Mouse (Mus musculus): ENCODE measurements around the gene D230025D16Rik. TPM values are rescaled to one million over a fixed set of nuclear protein-coding genes. Genes with fewer than 3 reads are reported as not detected.
A peak's percentile ranks its signal among the peaks of the same experiment; 100 is the strongest.

The D230025D16Rik gene
- polyA plus RNA-seq, 1 experiment from 2014 or later = 20.8 TPM

GRCm38 (mm10) chr8:105207675-105208273 is 17.2 kb upstream of the D230025D16Rik start:
- Histone ChIP-seq H3K4me1 (ENCODE audit: control insufficient read depth, insufficient read depth, low read length) (0 out of 2 replicates have a peak, but pooled peaks cover 2% of the 10 kb centered on the region), H3K9ac (ENCODE audit: low read length) (no peak overlapping the region), H3K4me3 (ENCODE audit: low read length) (no peak overlapping the region), H3K27me3 (ENCODE audit: control insufficient read depth, insufficient read depth, low read length) (no peaks in the 10 kb centered on the region), H3K36me3 (ENCODE audit: control insufficient read depth, insufficient read depth) (peaks cover 9% of the 10 kb centered on the region; the same call in 1 of the 2 replicates), H3K4me2 (ENCODE audit: low read depth, low read length) (no peak overlapping the region), H3K9me3 (replicated peaks; ENCODE audit: control insufficient read depth, low read length) (no peaks in the 10 kb centered on the region), H3K27ac (ENCODE audit: low read length) (no peak overlapping the region)
- 84% methylated on average over 2 of the region's 2 CpGs for WGBS
- ATAC-seq (replicated peaks; ENCODE audit: extremely low read depth, insufficient read depth, low FRiP score) = no peak

GRCm38 (mm10) chr8:105209153-105210110 is 15.5 kb upstream of the D230025D16Rik start:
- WGBS = 60% methylated on average over 1 of the region's 1 CpGs
- no peak overlapping the region for H3K4me3 ChIP-seq (ENCODE audit: low read length)
- no peak overlapping the region for H3K27ac ChIP-seq (ENCODE audit: low read length)
- no peaks in the 10 kb centered on the region for H3K9me3 ChIP-seq (replicated peaks; ENCODE audit: control insufficient read depth, low read length)
- H3K4me2 ChIP-seq (ENCODE audit: low read depth, low read length) = no peak overlapping the region
- no peak for ATAC-seq (replicated peaks; ENCODE audit: extremely low read depth, insufficient read depth, low FRiP score)
- no peak overlapping the region for H3K9ac ChIP-seq (ENCODE audit: low read length)
- H3K36me3 ChIP-seq (ENCODE audit: control insufficient read depth, insufficient read depth) = peaks cover 2% of the 10 kb centered on the region; the same call in 1 of the 2 replicates
- H3K27me3 ChIP-seq (ENCODE audit: control insufficient read depth, insufficient read depth, low read length) = no peaks in the 10 kb centered on the region
- H3K4me1 ChIP-seq (ENCODE audit: control insufficient read depth, insufficient read depth, low read length) = 0 out of 2 replicates have a peak, but pooled peaks cover 2% of the 10 kb centered on the region

- Histone ChIP-seq H3K9ac (ENCODE audit: low read length) (no peak overlapping the region), H3K27me3 (ENCODE audit: control insufficient read depth, insufficient read depth, low read length) (no peaks in the 10 kb centered on the region), H3K27ac (ENCODE audit: low read length) (no peak overlapping the region), H3K36me3 (ENCODE audit: control insufficient read depth, insufficient read depth) (peaks cover 8% of the 10 kb centered on the region; the same call in 1 of the 2 replicates), H3K4me2 (ENCODE audit: low read depth, low read length) (no peak overlapping the region), H3K4me3 (ENCODE audit: low read length) (no peak overlapping the region), H3K4me1 (ENCODE audit: control insufficient read depth, insufficient read depth, low read length) (0 out of 2 replicates have a peak, but pooled peaks cover 2% of the 10 kb centered on the region), H3K9me3 (replicated peaks; ENCODE audit: control insufficient read depth, low read length) (no peaks in the 10 kb centered on the region)
- ATAC-seq (replicated peaks; ENCODE audit: extremely low read depth, insufficient read depth, low FRiP score) = no peak
- 86% methylated on average over 5 of the region's 5 CpGs for WGBS
These were observed 10.8 kb upstream of the D230025D16Rik start for GRCm38 (mm10) chr8:105214104-105214503.

- H3K27me3 ChIP-seq (ENCODE audit: control insufficient read depth, insufficient read depth, low read length) = no peaks in the 10 kb centered on the region
- H3K4me2 ChIP-seq (ENCODE audit: low read depth, low read length) = no peak overlapping the region
- no peaks in the 10 kb centered on the region for H3K4me1 ChIP-seq (ENCODE audit: control insufficient read depth, insufficient read depth, low read length)
- 77% methylated on average over 5 of the region's 5 CpGs for WGBS
- no peak for ATAC-seq (replicated peaks; ENCODE audit: extremely low read depth, insufficient read depth, low FRiP score)
- H3K9ac ChIP-seq (ENCODE audit: low read length) = no peak overlapping the region
- no peaks in the 10 kb centered on the region for H3K9me3 ChIP-seq (replicated peaks; ENCODE audit: control insufficient read depth, low read length)
- peaks cover 6% of the 10 kb centered on the region; the same call in 1 of the 2 replicates for H3K36me3 ChIP-seq (ENCODE audit: control insufficient read depth, insufficient read depth)
- H3K4me3 ChIP-seq (ENCODE audit: low read length) = no peak overlapping the region
- no peak overlapping the region for H3K27ac ChIP-seq (ENCODE audit: low read length)
These were observed 6.9 kb upstream of the D230025D16Rik start for GRCm38 (mm10) chr8:105217926-105218522.

GRCm38 (mm10) chr8:105223850-105224249 is 1.1 kb upstream of the D230025D16Rik start:
- no peak overlapping the region for H3K9ac ChIP-seq (ENCODE audit: low read length)
- H3K4me1 ChIP-seq (ENCODE audit: control insufficient read depth, insufficient read depth, low read length) = peaks cover 13% of the 10 kb centered on the region
- no peak for ATAC-seq (replicated peaks; ENCODE audit: extremely low read depth, insufficient read depth, low FRiP score)
- no peaks in the 10 kb centered on the region for H3K36me3 ChIP-seq (ENCODE audit: control insufficient read depth, insufficient read depth)
- no peak overlapping the region for H3K4me2 ChIP-seq (ENCODE audit: low read depth, low read length)
- peak overlapping the region; percentile 92; the same call in 1 of the 2 replicates for H3K27ac ChIP-seq (ENCODE audit: low read length)
- no peaks in the 10 kb centered on the region for H3K9me3 ChIP-seq (replicated peaks; ENCODE audit: control insufficient read depth, low read length)
- H3K27me3 ChIP-seq (ENCODE audit: control insufficient read depth, insufficient read depth, low read length) = no peaks in the 10 kb centered on the region
- H3K4me3 ChIP-seq (ENCODE audit: low read length) = no peak overlapping the region
- 67% methylated on average over 7 of the region's 7 CpGs for WGBS

GRCm38 (mm10) chr8:105225272-105225593 is 288 bp downstream of the D230025D16Rik start:
- H3K9me3 ChIP-seq (replicated peaks; ENCODE audit: control insufficient read depth, low read length) = no peaks in the 10 kb centered on the region

DNA sequence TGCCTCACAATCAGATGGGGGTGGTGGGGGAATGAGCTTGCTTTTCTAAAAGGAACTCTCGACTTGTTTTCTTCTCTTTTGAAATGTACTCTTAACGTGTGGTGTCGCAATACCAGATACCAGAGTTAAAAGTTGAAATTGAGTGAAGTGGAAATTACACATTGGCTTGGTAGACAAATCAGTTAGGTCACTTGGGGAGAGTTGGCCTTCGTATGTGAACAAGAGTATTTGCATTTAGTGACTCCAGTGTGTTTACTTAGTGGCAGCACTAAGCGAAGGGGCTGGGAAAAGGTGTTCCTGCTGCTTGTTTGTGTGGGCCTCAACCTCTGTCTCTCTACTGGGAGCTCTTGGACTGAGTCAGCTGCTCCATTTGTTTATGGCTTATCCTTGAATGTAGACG is 972 bp downstream of the D230025D16Rik start:
- Histone ChIP-seq H3K4me2 (ENCODE audit: low read depth, low read length) (peak overlapping the region; percentile 88), H3K9ac (ENCODE audit: low read length) (peak overlapping the region; percentile 83), H3K27me3 (ENCODE audit: control insufficient read depth, insufficient read depth, low read length) (no peaks in the 10 kb centered on the region), H3K36me3 (ENCODE audit: control insufficient read depth, insufficient read depth) (no peaks in the 10 kb centered on the region), H3K9me3 (replicated peaks; ENCODE audit: control insufficient read depth, low read length) (no peaks in the 10 kb centered on the region), H3K27ac (ENCODE audit: low read length) (no peak overlapping the region), H3K4me3 (ENCODE audit: low read length) (peak overlapping the region; percentile 79), H3K4me1 (ENCODE audit: control insufficient read depth, insufficient read depth, low read length) (peaks cover 13% of the 10 kb centered on the region)
- no peak for ATAC-seq (replicated peaks; ENCODE audit: extremely low read depth, insufficient read depth, low FRiP score)
- 17% methylated on average over 6 of the region's 6 CpGs for WGBS

More at GRCm38 (mm10) chr8:105225272-105225593, 288 bp downstream of the D230025D16Rik start:
- Histone ChIP-seq H3K9ac (ENCODE audit: low read length) (peak overlapping the region; percentile 83), H3K27ac (ENCODE audit: low read length) (peak overlapping the region; percentile 74), H3K4me2 (ENCODE audit: low read depth, low read length) (peak overlapping the region; percentile 88), H3K36me3 (ENCODE audit: control insufficient read depth, insufficient read depth) (no peaks in the 10 kb centered on the region), H3K27me3 (ENCODE audit: control insufficient read depth, insufficient read depth, low read length) (no peaks in the 10 kb centered on the region), H3K4me3 (ENCODE audit: low read length) (peak overlapping the region; percentile 79), H3K4me1 (ENCODE audit: control insufficient read depth, insufficient read depth, low read length) (peaks cover 13% of the 10 kb centered on the region)
- under 1% methylated on average over 27 of the region's 27 CpGs for WGBS
- ATAC-seq (replicated peaks; ENCODE audit: extremely low read depth, insufficient read depth, low FRiP score) = no peak

DNA sequence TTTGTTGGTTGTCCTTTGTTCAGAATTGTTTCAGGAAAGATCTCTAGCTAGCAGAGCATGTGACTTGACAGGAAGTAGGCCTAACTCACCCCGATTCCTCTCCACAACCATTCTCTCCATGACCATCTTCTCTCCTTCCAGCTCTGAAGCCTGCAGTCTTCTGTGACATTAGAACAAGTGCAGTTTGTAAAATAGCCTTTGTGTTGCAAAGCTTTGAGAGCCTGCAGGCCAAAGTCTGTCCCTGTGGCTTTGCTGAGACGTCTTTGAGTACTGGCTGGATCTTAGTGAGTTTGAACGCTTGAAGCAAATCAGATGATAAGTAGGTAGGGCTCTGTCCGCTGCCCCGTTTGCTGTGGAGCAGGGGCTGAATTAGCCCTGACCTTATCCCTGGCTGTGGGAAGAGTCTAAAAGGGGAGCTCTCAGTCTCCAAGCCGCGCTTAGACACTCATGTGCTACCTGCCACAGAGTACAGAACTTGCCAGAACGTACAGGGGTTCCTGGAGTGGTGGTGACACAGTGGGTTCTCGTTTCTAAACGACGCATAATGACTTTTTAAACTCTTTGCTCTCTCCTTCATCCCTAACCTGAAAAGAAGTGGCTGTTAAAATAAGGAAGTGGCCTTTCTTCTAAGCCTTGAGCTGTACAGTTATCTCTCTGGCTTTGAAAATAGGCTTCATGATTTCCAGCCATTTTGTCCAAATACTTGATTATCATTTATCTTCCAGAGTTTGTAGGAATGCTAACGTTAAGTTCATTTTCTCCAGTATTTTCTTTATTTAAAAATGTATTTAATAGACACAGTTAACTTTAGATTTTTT is 6.8 kb downstream of the D230025D16Rik start:
- Histone ChIP-seq H3K4me2 (ENCODE audit: low read depth, low read length) (no peak overlapping the region), H3K9ac (ENCODE audit: low read length) (no peak overlapping the region), H3K36me3 (ENCODE audit: control insufficient read depth, insufficient read depth) (peaks cover 10% of the 10 kb centered on the region), H3K9me3 (replicated peaks; ENCODE audit: control insufficient read depth, low read length) (no peaks in the 10 kb centered on the region), H3K27me3 (ENCODE audit: control insufficient read depth, insufficient read depth, low read length) (no peaks in the 10 kb centered on the region), H3K4me3 (ENCODE audit: low read length) (no peak overlapping the region), H3K27ac (ENCODE audit: low read length) (no peak overlapping the region), H3K4me1 (ENCODE audit: control insufficient read depth, insufficient read depth, low read length) (0 out of 2 replicates have a peak, but pooled peaks cover 2% of the 10 kb centered on the region)
- no peak for ATAC-seq (replicated peaks; ENCODE audit: extremely low read depth, insufficient read depth, low FRiP score)
- WGBS = 70% methylated on average over 12 of the region's 12 CpGs

Data from heart, embryonic 16.5 days (tissue).